Mouse (Mus musculus): ENCODE results near the gene Cdc42se1.
A peak's percentile ranks its signal among the peaks of the same experiment; 100 is the strongest.

Cdc42se1 gene

GRCm38 (mm10) chr3:95224295-95224694, 4.2 kb upstream of the Cdc42se1 start:
- no peak for DNase-seq (ENCODE audit: low spot score in 2 of 2)

DNA sequence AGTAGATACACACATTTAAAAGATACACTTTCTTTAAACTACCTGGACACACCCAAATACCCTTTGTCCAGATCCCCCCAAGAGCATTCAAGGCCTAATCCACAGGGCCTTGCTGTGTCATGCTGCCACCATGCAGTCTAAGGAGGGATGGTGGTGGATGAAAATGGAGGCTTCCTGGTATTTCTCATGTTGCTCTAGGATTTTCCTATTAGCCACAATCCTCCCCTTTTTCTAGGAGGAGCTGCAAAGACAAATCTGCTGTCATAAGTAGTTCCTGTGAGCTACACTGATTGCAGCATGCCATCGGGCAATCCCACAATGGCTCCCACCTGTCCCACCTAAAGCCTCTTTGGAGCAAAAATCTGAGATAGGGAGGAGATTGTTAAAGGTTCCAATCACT, 1.3 kb upstream of the Cdc42se1 start:
- no peak for DNase-seq (ENCODE audit: low spot score in 2 of 2)

- peak in 1 of 2 experiments; percentile 69 for DNase-seq (ENCODE audit: low spot score in 2 of 2)
These were observed 605 bp downstream of the Cdc42se1 start for GRCm38 (mm10) chr3:95228894-95229780.

DNA sequence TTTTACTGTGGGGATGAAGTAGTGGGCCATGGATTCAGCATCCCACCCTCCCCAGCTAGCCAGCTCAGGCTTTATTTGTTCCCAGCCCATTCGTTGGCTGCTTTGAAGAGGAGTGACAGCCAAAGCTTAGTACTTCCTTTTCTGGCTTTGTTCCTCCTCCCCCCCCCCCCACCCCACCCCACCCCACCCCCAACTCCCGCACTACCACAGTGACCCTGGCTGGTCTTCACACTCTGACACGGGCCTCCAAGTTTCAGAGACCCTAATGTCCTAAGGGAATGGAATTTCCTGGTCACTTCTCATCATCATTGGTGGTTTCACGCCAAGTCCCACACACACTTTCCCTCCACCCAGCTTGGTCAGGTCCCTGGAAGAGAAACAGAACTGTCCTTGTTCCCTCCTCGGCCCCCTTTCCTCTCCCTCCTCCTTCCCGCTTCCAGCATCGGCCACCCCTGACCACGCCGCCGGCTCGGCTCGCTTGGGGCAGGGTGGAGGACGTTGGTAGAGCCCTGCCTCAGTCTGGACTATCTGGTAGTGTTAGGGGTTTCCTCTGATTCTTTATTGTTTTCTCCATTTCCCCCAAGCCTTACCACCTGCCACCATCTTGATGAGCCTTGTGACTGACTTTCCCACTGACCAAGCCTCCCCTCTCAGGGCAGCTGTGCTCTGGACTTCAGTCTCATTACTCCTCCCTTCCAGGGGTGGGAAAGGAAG, 1.4 kb downstream of the Cdc42se1 start:
- peak in 1 of 2 experiments; percentile 46 for DNase-seq (ENCODE audit: low spot score in 2 of 2)

DNA sequence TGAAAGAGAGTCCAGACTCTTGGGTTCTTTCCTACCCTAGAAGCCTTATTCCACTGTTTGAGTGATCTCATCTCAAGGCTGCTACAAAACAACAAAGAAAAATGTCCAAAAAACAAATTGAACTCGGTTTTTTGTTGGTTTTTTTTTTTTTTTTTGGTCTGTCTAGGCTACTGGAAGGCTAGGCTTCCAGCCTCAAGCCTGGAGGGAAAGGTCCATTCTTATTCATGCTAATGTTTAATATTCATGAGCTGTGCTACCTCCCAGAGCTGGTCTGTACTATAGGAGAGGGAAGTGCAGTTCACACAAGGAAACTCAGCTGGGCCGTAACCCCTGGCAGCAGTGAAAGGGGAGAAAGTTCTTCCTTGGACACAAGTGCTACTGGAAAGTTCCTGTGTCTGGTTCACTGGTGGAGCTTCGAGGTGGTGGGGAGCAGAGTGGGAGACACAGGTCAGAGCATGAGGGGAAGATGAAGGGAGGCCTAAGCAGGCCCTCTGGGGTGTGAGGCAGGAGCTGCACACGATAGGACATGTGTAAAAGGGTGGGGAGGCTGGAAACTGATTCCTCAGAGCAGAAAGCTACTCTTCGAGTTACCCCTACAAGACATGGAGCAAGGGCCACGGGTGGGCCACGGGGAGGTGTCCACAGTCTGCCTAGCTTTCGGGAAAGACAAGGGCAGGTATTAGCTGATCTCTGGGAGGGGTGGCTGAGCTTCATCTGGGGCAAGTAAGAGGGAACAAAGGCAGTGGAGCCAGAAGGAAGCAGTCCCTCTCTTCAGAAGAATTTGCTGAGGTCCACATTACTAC, 2.2 kb downstream of the Cdc42se1 start:
- DNase-seq (ENCODE audit: low spot score in 2 of 2) = no peak

DNA sequence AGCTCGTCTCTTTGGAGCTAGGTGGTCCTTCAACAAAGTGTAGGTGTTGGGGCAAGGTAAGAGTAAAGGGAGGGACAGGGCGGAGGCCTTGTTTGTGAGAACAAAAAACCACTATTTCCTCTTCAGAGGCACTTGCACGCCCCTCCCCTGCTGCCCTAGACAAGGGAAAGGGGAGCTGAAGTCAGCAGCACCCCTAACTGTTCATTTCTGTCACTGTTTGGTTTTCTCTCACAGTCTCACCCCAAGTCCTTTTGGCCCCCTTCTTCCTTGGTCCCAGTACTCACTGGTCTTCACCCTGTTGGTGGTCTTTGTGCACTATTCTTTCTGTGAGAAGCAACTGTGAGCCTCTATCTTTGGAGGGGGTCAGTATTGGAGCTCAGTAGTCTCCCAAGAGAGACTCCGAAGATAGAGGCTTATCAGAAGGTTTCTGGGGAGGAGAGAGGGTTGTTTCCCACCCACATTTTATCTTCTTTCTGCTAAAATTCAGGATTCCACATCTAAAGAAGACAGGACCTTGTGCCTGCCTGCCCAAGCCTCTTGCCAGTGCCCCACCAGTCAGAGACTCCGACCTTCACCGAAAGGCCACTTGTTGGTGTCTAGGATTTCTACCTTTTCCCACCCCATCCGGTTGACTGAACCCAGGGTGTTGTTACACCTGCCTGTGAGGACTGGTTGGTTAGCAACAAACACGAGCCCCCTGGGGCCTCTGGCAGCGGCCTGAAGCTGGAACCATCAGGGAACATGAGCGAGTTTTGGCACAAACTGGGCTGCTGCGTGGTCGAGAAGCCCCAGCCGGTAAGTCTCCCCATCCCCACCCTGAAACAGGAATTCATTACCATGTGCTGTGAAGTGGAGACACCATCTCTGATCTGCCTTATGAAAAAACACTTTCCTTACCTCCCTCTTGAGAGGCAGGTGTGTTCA, 3.0 kb downstream of the Cdc42se1 start, which contains the start of gene Mllt11:
TSS of gene Mllt11 (minus strand) at position 874 of the 924 bp plus-strand sequence.
- DNase-seq (ENCODE audit: low spot score in 2 of 2) = no peak

DNA sequence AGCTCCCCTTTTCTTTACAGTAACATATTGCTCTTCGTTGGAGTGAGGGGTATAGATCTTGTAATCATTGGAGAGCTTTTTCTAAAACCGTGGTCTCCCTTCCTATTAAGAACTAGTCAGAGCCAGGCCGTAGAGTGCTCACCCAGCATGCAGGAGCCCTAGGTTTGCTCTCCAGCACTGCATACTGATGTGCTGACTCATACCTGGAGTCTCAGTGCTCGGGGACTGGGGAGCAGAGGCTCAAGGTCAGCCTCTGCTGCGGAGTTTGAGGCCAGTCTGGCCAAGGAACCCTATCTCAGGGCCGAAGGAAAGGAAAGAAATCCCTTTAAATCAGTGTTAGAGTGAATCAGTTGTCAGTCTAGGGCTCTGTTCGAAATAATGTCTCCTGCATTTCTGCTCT, 4.2 kb downstream of the Cdc42se1 start:
- no peak for DNase-seq (ENCODE audit: low spot score in 2 of 2)

GRCm38 (mm10) chr3:95233303-95233980, 4.9 kb downstream of the Cdc42se1 start:
- DNase-seq (ENCODE audit: low spot score in 2 of 2) = no peak

- no peak for DNase-seq (ENCODE audit: low spot score in 2 of 2)
These were observed 7.1 kb downstream of the Cdc42se1 start for GRCm38 (mm10) chr3:95235386-95236301.

- DNase-seq (ENCODE audit: low spot score in 2 of 2) = no peak
These were observed 9.1 kb downstream of the Cdc42se1 start for GRCm38 (mm10) chr3:95237541-95238099.

DNA sequence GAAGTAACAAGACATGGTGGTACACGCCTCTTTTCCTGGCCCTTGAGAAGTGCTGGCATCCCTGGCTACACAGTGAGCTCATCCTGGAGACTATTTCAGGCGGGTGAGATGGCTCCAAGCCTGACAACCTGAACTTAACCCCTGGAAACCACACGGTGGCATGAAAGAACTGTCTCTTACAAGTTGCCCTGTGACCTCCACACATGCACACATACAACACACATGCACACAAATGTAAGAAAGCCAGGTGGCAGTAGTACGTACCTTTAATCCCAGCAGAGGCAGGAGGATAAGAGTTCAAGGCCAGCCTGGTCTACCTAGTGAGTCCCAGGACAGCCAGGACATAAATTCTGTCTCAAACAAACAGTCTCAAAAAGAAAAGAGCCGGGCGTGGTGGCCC, 10.5 kb downstream of the Cdc42se1 start:
- DNase-seq (ENCODE audit: low spot score in 2 of 2) = no peak

- no peak for DNase-seq (ENCODE audit: low spot score in 2 of 2)
These were observed 11.4 kb downstream of the Cdc42se1 start for GRCm38 (mm10) chr3:95239971-95240370.

DNA sequence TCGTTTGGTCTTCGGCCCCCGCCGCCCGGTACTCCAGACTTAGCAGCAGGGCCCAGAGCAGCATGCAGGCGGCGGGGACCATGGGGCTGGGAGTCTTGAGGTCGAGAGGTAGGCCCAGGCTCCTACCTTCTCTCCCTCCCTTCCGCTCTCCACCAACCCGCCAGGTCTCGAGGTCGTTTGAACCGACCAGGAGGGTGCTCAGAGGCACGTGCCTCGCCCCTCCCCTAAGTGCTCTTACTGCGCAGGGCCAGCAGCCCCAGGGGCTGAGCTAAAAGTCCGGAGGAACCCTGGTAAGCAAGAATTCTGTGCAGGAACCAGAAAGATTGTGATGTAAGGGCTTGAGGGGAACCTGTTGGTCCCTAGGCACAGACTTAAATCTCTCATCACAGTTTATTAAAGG, 12.4 kb downstream of the Cdc42se1 start:
- DNase-seq (ENCODE audit: low spot score in 2 of 2) = no peak

DNA sequence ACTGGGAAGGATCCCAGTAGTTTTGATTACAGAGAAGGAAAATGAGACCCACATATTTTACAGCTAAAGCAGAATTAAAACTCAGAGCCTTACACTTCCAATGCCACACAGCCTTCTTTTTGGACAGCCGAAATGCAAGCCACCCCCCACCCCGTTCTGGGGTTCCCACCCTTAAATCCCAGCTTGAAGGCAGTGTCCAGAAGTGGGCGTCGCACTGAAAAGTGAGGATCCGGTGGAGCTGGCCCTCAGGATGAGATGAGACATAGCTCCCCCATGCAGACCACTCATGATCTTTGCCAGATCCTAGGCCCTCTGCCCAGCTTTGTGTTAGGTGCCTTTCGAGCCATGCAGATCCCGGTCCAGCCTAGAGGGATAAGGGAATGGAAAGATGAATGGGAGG, 13.0 kb downstream of the Cdc42se1 start, which contains the start of gene Gm128:
TSS of gene Gm128 (minus strand) at position 101 of the 400 bp plus-strand sequence.
- no peak for DNase-seq (ENCODE audit: low spot score in 2 of 2)

DNA sequence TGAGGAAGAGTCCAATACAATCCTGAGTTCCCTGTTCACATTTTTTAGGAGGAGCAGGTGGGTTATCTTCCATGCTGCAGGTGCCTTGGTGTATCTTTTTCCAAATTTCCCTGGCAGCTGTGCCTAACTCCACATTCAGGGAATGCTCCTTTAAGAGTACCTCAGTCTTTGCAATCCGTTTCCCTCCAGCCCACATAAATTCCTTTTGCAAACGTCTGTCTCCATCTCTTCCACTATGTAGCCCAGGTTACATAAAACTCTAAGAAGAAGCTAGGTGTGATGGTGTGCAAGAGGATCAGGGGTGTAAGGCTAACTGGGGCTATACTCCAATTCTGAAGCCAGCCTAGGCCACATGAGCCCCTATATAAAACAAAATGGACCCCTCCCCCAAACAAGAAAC, 14.6 kb downstream of the Cdc42se1 start:
- DNase-seq (ENCODE audit: low spot score in 2 of 2) = no peak

GRCm38 (mm10) chr3:95246465-95247231, 18.1 kb downstream of the Cdc42se1 start:
- peak in 1 of 2 experiments; percentile 16 for DNase-seq (ENCODE audit: low spot score in 2 of 2)

- no peak for DNase-seq (ENCODE audit: low spot score in 2 of 2)
These were observed 19.3 kb downstream of the Cdc42se1 start for GRCm38 (mm10) chr3:95247660-95248336.

Data from cerebellum, postnatal 4 days (tissue).